Mouse (Mus musculus): Measurements from ENCODE around the gene Paf1. TPM values are rescaled to one million over a fixed set of nuclear protein-coding genes. Genes with fewer than 3 reads are reported as not detected.
A peak's percentile ranks its signal among the peaks of the same experiment; 100 is the strongest.

The Paf1 gene
- total RNA-seq, 2 experiments from 2014 or later: 76.7 to 86.6 TPM

DNA sequence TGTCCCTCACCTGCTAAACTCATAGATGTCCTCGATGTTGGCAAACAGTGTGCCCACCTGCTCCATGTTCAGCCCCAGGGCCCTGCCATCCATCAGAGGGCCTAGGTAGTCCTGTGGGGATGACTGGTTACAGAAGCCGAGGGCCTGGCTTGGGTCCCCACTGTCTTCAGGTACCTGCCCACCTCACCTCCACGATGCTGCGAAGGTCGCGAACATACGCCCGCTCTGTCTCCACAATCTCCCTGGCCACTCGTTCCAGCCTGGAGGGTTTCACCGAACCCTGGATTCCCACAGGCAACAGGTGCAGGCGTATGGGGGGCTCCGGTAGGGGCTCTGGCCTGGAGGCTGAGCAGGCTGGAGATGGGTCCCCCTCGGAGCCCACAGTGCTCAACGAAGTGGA lies 22.7 kb upstream of the Paf1 start:
- DNase-seq (ENCODE audit: low spot score in 2 of 2): no peak

DNA sequence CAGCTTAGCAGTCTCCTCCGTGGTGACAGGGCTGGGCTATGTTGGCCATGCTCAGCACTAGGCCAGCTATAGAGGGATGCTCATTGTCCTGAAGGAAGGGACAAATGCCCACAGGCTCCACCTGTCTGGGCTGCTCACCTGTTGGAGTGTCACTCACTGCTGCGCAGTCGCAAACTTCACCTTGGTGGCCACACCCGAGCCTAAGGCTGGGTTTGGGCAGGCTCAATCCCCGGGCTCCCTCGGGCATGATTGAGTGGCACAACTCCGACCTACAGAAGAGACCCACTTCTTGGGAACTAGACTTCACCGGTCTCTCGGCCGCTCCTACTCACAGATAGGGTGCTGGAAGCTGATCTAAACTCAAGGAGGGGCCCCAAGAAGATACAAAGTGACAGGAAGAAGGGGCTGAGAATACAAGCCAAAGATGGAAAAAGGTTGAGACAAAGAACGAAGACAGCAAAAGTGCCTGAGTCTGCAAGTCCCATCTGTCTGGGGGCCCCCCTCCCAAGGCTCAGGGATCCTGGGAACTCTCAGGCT lies 21.7 kb upstream of the Paf1 start:
- DNase-seq (ENCODE audit: low spot score in 2 of 2): no peak

GRCm38 (mm10) chr7:28371514-28371989 lies 21.2 kb upstream of the Paf1 start:
- peak in 1 of 2 experiments; percentile 63 for DNase-seq (ENCODE audit: low spot score in 2 of 2)

DNA sequence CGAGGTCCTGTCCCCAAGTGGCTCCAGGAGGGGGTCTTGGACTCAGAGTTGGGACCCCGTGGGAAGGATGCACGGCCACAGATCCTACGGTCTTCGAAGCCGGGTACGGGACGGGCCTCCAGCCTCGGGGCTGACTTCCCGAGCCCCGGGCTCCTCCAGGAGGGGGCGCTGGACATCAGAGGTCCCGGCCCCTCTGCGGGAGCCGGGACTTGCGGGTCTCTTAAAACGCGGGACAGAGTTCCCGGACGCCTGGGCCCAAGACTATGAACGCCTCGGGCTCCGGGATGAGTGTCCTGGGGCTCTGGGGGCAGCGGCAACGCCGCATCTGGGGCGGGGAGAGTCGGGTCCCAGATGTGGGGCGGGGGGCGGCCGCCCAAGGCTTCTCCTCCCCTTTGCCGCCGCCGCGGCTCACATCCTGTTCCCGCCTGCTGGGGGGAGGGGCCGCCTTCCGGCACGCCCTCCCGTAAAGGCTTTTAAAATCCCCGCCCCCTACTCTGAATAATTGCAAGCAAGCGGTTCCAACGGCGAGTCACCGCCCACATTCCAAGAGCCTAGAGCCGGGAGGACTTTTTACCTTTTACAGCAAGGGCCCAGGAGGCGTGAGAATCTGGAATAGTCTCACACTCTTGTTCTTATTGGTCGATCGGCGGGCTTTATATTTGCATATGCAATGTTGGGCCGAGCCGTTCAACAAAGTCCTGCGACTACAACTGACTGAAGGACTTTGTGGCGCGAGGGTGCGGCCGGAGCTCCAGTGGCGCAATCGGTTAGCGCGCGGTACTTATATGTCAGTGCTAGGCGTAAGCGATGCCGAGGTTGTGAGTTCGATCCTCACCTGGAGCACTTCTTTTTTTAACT lies 20.3 kb upstream of the Paf1 start, which contains the start of gene Plekhg2:
TSS of gene Plekhg2 (minus strand) at position 349 of the 858 bp plus-strand sequence.
- peak; percentile 99 for DNase-seq (ENCODE audit: low spot score in 2 of 2)

DNA sequence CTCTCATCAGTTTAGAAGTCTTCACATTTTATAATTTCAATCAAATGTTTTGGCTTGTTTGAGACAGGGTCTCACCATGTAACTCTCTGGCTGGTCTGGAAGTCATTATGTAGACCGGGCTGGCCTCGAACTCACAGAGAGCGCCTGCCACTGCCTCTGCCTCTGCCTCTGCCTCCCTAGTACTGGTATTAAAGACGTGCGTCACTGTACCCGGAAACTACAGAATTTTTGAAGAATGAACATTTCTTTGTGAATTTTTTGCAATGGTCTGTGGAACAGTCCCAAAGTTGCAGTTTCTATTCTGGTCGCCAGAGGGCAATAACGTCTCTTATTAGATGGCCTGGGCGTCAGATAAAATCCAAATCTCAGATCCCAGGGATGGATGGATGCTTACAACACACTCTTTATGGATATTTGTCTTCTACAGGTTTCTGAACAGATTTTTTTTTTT lies 19.6 kb upstream of the Paf1 start:
- DNase-seq (ENCODE audit: low spot score in 2 of 2): peak; percentile 68 to 75

- no peak for DNase-seq (ENCODE audit: low spot score in 2 of 2)
Observed at GRCm38 (mm10) chr7:28373891-28374495, 18.8 kb upstream of the Paf1 start.

- no peak for DNase-seq (ENCODE audit: low spot score in 2 of 2)
Observed at GRCm38 (mm10) chr7:28374647-28375046, 18.1 kb upstream of the Paf1 start.

DNA sequence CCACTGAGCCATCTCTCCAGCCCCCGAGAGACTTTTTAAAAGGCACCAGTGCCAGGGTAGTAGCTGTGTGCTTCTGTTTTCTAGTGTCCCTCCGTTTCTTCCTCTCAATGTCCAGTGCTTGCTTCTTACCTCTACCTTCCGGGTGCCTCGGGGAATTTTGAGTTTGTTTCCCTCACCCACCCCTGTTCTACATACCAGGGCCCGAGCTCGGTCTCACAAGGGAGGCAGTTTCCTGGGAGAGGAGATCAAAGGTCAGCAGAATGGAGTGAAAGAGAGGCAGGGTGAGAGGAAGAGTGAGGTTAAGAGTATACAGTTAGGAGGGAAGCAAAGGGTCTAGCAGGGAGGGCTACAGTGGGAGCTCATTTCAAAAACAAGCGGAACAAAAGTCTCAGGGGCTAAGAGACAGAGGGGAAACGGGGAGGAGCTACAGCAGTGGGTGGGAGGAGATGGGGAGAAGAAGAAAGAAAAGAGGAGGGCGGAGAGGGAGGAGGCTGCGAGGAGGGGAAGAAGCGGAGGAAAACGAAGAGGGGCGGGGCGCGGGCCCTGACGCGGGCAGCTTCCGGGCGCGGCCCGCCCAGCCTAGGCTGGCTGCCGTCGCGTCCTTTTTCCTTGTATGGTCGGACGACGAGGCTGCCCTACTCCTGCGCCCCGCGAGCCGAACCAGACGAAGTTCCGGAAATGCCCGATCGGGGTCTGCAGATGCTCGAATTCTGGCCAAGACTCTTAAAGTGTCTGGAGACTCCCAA lies 17.4 kb upstream of the Paf1 start:
- DNase-seq (ENCODE audit: low spot score in 2 of 2): peak; percentile 84 to 90

GRCm38 (mm10) chr7:28376011-28376771 lies 16.6 kb upstream of the Paf1 start:
- peak; percentile 62 to 81 for DNase-seq (ENCODE audit: low spot score in 2 of 2)

DNA sequence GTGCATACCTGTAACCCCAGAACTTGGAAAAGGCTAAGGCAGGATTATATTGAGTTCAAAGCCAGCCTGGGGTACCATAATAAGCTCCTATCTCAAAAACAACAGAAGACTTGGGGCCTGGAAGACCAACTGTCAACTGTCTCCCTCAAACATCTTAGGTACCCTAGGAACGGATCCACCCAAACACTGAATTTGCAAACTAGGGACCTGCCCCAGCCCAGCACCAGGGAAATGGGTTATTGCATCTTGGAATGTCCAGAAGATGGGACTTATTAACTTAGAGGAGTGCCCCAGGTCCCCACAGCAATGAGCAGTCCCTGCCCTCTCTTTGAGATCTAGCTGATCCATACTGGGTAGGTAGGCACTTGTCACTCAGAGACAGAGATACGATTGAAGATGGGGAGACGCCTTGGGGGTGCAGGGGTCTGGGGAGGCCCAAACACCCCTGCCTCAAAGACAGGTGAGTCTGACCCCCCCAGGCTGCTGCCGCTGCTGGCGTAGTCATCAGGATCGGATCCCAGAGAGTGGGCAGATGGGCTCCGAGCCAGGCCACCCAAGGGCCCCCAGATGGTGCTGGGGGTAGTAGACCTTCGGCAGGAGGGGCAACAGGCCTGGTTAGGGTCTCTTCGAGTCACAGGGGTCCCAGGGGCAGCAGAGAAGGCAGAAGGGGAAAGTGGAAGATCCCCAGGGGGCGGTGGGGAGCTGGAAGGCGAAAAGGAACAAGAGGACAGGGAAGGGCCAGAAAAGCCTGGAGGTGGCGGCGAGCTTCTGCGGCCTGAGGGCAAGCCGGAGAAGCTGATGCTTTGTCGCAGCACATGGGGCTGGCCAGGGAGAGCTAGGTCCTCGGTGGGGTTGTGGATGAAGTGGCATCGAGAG lies 15.3 kb upstream of the Paf1 start:
- DNase-seq (ENCODE audit: low spot score in 2 of 2): no peak

GRCm38 (mm10) chr7:28378066-28378690 lies 14.6 kb upstream of the Paf1 start:
- peak in 1 of 2 experiments; percentile 65 for DNase-seq (ENCODE audit: low spot score in 2 of 2)

- DNase-seq (ENCODE audit: low spot score in 2 of 2): peak; percentile 98 to 99
Observed at GRCm38 (mm10) chr7:28378769-28379651, 13.7 kb upstream of the Paf1 start.

DNA sequence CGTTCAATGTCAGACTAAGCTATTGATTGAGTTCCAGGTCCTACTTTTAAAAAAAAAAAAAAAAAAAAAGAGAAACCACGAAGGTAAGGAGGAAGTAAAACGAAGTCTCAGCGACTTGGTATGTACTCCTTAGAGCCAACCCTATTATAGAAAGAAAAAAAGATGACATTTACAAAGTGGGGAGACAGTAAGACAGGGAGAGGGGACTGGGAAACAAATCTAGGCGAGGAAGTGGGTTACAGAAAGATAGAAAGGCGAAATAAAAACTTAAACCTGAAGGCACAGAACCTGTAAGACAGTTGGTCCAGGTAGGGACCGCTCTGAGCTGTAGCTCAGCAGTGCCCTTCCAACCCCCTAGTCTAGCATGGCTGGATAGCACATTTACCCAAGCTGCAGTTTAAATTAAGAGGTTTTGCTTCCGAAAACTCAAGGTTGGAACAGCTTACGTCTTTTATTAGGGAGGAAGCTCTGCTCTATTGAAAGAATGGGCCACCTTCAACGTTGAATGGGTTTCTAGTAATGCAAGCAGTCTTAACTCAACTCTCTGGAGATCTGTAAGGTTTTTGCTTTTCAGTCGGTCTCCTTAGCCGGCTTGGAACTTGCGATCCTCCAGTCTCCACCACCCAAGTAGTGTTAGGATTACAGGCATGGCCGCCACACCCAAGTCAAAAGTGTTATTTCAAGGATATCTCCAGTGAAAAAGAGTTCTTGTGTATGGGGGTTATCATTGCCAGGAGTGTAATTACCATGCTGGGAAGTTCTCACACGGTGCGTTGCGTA lies 12.3 kb upstream of the Paf1 start, which contains the start of gene Zfp36:
TSS of gene Zfp36 (minus strand) at position 17 of the 780 bp plus-strand sequence.
- DNase-seq (ENCODE audit: low spot score in 2 of 2): no peak

- DNase-seq (ENCODE audit: low spot score in 2 of 2): peak; percentile 76 to 77
Observed at GRCm38 (mm10) chr7:28381017-28381790, 11.5 kb upstream of the Paf1 start.

- peak; percentile 72 to 76 for DNase-seq (ENCODE audit: low spot score in 2 of 2)
Observed at GRCm38 (mm10) chr7:28381938-28382337, 10.8 kb upstream of the Paf1 start.

DNA sequence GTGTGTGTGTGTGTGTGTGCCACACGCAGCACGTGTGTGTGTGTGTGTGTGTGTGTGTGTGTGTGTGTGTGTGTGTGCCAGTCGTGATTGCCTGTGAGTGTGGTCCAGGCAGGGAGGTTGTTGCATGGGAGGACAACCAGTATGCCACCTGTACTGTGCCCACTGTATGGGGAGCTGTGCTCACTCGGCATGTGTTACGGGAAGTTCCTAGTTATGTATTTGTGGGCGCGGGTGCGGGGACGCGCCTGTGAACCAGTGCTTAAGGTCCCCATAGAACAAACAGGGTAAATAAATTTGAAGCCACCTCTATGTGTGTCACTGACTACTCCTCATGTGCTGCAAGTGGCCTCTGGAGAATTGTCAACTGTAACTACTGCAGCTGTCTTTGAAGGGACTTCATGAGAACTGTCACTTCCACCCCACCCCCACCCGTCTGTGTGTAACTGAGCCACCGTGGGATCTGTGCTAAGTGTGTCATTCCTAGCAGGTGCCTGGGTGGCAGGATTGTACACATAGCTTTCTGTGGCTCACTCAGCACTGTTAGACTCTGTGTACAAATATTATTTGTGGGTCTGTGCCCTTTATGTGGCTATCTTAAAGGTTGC lies 10.3 kb upstream of the Paf1 start:
- no peak for DNase-seq (ENCODE audit: low spot score in 2 of 2)

Measured in adrenal gland, adult 18-20 months (tissue).